Mouse (Mus musculus) adrenal gland, postnatal 25 days (tissue): Measurements from ENCODE around the gene Slc38a10. TPM values are rescaled to one million over a fixed set of nuclear protein-coding genes. Genes with fewer than 3 reads are reported as not detected.
A peak's percentile ranks its signal among the peaks of the same experiment; 100 is the strongest.

Source experiments
- DNase-seq: peaks from one replicate; pipeline ENCODE4 v3.0.0; 2021; ENCODE audit warnings: mixed read lengths
- total RNA-seq: library from RNA; stranded (reverse); gene quantifications from 2 replicates; pipeline ENCODE4 v1.2.3, GENCODE M21; 2021

Gene Slc38a10
- total RNA-seq, 1 experiment from 2014 or later = 163 TPM

DNA sequence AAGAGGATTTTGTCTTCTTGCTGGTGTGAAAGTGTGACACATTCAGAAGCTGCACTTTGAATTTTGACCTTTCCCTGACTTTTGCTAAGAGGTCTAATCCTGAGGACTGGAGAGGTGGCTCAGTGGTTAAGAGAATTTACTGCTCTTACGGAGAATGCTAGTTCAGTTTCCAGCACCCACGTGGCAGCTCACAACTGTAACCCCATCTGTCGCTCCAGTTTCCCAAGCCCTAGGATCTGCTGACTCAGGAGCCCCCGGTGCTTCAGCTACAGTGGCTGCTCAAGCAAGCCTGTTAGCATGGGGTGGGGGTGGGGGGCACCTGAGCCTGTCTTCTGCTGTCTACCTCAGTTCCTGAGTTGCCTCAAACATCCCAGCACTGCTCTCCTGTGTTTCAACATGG lies 28.2 kb upstream of the Slc38a10 start:
- DNase-seq = no peak

DNA sequence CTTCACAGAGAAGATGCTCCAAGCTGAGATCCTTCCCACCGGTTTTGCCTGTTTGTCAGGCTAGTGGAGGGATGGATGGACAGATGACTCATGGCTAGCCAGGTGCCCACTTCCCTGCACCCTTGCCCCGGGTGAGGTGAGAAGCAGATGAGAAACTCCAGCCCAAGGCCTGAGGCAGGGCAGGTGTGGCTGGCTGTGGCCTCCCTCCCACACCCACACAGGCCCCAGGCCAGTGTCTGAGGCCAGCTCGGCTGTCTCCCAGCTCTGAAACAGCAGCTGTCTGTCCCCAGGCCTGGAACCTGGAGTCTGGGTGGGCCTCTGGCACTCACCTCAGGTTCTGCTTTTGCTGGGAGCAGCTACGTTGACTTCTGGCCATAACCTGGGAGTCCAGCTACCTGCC lies 24.8 kb upstream of the Slc38a10 start:
- no peak for DNase-seq

DNA sequence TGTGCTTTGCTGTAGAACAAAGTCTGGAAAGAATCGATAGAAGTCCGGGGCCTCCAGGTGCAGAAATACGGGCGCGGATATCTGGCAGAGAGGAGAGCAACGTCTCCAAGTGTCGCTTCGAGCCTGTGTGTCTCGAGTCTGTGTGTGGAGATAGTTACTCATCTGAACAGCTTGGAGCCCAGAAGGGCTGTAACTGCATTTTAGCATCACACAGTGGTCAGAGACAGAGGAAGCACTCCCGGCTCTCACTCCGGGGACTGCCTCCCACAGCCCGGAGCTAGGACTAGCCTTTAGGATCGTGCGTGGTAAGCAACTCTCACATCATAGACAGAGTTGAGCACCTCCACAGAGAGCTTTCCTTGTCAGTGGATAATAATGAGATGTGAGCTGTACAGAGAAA lies 22.1 kb upstream of the Slc38a10 start:
- no peak for DNase-seq

DNA sequence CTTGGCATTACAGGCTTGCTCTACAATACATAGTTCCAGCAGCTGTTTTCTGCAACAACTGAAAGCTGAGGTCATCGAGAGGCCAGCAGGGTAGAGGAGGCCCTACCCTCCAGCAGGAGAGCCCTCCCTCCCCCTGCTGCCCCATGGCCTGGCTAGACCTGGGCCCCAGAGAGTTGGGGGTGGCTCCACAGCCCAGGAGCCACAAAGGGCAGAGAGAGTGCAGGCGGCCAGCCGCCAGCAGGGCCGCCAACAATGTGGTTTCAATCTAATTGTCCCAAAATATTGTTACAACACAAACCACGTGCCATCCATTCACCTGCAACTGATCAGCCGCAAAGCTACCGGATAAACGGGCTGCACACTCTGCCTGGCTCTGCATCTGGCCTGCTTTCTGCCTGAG lies 20.0 kb upstream of the Slc38a10 start:
- no peak for DNase-seq

DNA sequence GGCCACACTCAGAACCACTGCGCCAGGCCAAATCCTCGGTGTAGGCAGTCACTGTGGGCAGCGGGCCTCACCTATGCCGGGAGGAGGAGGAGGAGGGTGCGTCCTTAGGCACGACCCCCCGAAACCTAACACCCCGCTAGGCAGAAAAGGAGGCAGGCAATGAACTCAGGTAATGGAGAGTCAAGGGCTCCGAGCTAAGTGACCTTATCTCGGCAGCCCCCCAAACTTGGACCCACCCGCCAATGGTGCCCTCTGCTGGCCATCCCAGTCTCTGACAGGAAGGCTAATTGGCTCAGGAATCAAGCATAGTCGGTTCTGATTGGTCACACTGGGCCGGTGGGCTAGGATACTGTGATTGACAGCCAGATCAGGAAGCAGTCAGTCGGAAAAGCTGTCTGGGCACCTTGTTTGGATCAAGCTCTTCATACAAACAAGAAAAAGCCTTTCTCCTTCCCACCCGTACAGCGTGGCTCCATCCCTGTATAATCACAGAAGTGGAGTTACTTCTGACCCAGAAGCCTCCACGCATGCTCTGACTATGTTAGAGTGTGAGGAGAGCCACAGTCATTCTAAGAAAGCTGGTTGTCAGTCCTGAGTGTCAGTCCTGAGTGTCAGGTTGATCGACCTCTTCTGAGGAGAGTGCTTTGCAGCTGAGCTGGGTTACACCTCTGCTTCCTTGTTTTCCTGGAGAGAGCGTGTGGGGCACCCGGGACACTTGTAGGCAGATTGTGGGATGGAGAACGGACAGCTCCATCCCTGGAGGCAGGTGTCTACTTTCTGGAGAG lies 18.3 kb upstream of the Slc38a10 start:
- DNase-seq = peak; percentile 77

DNA sequence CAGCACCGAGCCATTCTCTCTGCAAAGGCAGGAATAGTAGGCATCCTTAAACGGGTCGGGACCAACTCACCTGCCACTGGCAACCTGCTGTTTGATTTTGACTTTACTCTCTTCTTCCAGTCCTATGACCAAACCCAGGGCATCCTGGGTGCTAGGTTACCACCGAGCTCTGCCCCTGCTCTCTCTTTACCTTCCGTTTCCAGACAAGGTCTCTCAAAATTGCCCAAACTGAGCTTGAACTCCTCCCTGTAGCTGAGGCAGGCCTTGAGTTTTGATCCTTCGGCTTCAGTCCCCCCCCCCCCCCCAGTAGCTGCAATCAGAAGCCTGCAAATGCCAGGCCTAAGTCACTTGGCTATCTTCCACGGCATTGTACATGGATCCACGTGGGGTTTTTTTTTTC lies 17.4 kb upstream of the Slc38a10 start:
- DNase-seq = no peak

DNA sequence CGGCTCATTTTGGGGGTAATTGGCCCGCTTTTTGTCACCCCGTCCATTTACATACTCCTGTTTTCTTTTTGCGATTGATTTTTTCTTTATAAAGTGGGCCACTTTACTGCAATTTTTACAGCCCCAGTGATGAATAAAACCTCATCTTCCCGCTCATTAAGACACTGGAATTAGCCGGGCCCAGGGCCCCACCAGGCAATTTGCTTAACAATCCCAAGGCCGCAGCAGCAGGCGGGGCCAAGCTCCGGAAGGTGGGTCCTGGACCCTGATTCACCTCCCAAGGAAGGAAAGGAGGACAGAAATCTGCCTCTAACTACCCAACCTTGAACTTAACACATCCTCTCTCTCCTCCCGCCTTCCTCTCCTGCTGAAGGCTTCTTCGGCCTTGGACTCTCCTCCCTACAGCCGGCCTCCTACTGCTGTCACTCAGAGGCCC lies 16.8 kb upstream of the Slc38a10 start:
- DNase-seq = peak; percentile 51

DNA sequence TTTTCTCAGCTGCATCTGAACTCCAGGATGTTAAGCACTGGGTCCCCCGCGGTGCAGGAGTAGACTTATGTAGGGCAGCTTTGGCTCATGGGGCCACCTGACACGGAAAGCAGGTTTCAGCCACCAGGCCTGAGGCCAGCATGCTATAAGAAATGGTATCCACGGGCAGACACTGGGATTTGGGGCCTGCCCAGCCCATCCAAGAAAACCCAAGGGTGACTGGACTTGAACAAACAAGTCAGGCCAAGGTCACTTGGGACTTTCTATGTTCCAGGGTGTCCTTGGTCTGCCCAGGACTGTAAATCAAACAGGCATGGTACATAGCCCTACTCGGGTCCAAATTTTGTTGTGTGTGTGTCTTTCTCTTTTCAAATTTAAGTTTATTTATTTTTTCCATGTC lies 15.9 kb upstream of the Slc38a10 start:
- DNase-seq = no peak

DNA sequence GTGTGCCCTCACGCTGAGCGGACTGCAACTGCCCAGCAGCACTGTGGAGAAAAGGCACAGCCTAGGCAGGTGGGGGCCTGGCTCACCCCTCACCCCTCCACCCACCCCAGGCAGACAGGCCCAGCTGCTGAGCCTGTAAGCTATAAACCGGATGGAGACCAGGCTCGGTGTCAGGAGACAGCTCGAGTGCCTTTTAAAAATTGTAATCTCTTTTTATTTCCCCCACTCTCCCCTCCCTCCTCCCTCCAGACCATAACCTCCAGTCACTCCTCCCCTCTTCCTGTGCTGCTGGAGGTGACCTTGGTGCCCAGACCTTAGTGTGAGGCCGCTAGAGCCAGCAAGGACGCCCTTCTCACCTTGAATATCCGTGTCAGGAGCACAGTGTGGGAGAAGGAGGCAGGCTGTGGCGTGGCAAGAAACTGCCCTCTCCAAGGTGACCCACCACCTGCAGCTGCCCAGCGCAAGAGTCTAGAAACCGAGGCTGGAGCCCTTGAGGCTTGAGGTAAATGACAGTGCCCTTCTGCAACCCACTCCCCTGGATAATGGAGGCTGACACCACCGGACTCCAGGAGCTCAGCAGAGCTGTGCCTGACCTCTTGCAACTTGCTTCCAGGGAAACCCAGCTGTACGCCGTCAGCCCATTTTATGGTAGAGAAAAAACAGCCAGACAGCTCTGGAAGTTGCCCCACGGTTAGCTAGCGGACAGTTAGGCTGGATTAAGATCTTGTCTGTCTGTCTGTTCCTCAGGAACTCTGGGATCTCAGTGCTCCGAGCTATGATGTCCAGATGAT lies 13.5 kb upstream of the Slc38a10 start:
- no peak for DNase-seq

DNA sequence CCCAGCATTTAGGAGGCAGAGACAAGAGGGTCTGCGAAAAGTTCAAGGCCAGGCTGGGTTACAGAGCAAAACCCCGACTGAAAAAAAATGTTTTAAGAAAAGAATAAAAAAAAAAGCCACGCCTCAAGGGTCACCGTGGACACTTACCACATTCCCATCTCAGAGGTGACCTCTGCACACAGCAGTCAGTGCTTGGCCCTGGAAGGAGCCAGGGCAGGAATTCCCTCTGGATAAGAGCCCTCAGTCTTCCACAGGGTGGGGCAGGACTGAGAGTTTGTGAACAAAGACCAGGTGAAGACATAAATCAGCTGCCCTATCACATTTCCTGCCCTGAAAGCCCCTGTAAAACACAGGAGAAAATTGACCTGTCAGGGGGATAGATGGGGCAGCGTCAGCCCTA lies 12.9 kb upstream of the Slc38a10 start:
- no peak for DNase-seq

DNA sequence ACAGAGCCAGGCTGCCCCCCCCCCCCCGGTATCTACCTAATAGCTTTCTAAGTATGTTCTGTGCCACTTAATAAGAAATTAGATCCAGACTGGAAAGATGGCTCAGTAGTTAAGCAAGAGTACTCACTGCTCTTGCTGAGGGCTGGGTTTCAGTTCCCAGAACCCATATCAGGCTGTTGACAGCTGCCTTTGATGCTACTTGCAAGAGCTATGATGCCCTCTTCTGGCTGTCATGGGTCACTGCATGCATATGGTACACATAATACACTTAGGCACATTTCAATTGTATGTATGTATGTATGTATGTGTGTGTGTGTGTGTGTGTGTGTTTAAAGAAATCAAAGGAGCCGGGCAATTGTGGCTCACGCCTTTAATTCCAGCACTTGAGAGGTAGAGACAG lies 12.1 kb upstream of the Slc38a10 start:
- no peak for DNase-seq

DNA sequence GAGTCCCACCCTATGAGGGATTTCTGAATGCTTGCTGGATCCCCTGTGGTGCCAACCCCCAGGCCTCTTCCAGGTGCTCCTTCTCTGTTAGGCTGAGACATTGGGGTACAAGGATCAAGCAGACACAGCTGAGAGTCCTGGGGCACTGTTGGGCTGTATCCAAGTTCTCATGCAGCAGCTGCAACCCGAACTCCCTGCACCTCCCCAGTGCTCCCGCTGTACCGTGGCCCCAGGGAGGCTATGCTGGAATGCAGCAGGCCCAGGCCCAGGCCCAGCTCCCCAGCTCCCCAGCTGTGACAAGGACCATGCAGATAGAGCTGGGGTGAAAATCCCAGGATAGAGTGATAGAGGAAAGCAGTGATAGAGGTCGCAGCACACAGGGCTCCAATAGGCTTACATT lies 10.1 kb upstream of the Slc38a10 start:
- DNase-seq = no peak

DNA sequence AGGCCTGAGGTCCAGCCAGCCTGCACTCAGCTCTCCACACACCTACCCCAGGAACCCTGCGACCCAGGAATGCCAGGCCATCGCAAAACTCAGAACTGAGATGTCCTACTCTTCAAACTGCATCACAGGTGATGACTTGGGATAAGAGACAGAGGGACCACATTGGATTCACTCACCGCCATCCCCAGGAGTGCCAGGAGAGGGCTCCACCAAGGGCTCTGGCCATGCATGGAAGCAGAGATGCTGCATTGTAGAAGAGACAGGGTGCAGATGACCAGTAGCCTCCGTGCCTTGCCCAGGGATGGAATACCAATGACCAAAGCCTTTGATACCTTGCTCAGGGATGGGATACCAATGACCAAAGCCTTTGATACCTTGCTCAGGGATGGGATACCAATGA lies 9.3 kb upstream of the Slc38a10 start:
- peak; percentile 53 for DNase-seq

DNA sequence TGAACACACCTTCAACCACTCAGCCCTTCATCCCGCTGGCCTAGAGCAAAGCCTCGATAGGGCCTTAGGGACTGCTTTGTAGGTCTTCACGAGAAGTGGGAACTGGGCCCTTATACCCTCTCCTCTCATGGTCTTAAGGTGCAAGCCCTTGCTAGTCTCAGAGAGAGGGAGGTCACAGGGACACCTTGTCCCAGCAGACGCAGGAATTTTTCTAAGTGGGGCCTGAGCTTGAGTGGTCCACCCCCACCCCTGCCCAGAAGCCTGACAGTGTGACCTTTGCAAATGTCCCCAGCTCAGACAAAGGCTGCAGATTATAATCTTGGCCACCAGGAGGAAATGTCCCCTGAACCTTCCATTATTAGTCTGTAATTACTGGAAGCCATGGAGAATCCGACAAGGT lies 8.5 kb upstream of the Slc38a10 start:
- DNase-seq = no peak

DNA sequence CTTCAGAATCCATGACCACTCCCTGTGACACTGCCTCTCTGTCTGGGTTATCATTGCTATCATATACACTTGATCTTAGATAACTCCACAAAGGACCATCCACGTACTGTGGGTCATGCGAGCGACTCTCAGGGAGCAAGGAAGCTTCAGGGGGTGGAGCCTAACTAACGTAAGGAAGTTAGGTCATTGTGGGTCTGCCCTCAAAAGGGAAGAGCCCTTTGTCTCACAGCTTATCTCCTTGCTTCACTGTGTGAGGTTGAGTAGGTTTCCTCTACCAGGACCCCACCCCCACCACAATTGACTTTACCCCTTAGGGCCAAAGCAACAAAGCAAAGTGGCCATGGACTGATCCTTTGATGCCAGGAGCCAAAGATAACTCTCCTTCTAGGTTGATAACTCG lies 7.7 kb upstream of the Slc38a10 start:
- DNase-seq = no peak

DNA sequence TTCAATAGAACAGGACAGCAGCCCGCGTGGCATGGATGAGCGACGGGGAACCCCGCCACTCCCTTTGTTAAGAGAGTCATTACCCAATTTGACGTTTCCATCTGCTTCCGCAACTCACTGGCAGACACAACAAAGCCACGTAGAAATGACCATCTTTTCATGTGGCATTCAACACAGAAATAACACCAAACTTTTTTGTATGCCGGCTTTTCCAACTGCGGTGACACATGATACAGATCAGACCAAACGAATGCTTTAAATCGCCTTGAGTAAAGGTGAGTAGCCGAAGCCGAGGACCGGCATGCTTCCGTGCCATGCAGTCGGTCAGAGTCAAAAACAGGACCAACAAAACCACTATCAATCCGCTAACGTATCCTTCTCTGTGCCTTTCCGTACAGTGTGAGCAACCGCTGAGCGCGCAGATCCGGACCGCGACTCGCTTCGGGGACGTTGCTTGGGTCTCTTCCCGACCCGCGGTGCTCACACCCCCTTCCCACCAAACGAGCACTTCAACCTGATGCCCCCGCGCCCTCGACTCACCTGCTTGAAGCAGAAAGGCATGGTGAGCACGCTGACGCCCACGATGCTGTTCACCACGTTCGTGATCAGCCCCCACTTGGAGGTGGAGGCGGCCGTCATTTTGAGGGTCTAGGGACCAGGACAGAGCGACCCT lies 570 bp downstream of the Slc38a10 start:
- DNase-seq = no peak

DNA sequence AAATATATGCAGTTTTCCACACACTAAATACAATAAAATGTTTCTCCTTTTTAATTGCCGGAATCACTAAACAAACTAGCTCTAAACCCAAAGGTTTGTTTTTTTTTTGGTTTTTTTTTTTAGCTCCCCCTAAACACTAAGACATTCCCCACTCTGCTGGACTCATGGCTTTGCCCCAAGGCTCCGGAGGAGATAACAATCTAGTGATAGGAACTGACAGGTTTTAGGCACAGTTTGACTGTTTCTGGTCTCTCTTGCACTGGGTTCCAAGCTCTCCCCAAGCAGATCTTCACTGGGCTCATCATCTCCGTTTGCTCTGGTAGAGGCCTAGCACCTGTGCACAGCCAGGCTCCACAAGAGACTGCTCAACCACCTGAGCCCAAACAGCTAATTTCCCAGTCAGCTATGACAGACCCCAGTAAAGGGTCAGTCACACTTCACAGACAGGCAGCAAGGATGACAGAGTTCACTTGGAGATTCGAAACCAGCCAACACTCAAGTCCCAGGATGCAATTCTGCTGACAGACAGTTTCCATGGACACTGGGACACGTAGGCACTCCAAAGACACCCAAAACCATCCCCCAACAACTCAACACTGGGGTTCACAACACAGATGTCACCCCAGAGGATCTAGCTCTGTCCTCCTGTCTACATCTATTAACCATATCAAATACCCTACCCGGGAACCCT lies 1.5 kb downstream of the Slc38a10 start:
- no peak for DNase-seq

DNA sequence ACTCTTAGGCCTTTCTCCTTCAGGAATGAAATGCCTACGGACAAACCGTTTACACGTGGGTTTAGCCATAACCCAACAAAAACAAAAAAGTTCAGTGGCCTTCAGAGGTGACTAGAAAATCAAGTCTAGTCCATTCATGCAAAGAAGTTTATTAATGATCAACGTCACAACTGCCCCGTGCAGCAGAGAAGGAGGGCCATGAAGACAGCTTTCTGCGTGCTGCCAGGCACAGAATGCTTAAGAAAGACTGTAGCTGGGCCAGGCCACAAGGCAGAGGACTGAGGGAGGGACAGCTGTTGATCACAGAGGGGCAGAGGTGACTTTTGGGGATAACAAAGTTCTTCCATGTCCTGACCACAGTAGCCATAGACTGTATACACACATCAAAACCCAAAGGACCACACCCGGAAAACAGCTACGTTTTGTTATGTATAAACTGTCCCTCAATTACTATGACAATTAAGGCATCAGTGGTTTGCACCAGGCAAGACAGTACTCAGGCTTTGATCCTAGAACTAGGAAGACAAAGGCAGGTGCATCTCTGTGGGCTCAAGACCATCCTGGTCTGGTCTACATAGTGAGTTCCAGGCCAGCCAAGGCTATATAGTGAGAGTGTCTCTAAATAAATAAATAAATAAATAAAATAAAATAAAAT lies 2.8 kb downstream of the Slc38a10 start:
- DNase-seq = no peak

DNA sequence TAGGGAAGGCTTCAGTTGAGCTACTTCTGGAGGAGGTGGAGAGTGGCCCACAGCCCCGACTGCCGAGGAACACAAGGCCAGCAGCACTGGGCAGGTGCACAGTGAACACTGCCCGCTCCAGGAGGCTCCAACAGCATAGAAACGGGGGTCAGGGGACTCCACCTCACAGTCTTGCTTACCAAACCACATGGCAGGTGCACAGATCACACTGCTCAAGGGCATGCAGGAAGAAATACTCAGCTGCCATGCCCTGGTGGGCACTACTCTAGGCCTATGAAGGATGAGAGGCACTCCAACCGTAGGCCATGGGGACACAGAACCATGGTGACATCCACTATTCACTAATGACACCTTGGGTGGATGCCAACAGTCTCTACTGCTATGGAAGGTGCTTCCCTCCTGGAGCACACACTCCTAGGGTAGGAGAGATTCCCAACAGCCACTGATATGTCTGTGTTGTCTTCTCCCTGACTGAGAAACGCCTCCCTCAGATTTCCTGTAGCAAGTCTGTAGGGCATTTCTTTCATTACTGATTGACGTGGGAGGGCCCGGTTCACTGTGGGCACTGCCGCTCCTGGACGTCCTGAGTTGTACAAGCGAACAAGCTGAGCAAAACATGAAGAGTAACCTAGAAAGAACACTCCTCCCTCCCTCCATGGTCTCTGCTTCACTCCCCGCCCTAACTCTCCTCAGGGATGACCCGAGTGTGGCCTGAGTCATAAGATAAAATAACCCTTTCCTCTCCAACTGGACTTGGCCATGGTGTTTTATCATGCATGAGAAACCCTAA lies 7.2 kb downstream of the Slc38a10 start:
- DNase-seq = no peak

DNA sequence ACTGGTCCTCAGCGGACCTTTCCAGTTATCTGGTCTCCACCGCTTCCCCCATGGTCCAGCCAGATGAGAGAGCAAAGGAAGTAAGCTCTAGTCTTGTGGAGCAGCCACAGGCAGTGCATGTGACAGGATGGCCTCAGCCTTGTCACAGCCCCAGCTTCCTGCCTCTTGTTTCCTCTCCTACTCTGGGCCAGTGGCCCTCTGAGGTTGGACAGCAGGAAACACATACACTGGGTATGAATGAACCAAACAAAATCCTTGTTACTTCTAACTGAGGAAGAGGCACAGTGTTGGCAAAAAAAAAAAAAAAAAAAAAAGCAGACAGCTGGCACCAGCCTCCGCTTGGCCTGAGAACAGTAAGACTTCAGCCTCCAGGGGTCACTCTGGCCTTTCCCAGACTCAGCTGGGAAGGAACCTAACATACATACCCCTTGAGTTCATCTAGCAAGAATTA lies 8.5 kb downstream of the Slc38a10 start:
- peak; percentile 38 for DNase-seq

DNA sequence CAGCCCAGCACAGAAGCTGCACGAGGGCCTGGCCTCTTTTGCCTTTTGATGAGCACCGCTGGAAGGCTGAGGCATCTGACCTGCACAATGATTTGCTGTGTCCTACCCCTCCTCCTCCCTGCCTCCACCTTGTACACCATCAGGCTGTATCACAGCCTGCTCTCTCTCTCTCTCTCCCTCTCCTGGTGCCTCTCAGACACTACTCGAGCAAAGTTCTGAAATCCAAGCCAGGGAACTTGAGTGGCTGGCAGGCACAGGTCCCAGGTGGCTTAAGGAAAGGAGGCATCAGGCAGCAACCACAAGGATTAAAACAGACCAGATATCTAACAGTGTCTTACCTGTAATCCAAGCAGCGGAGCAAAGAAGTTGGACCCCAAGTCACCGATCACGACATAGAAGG lies 10.9 kb downstream of the Slc38a10 start:
- DNase-seq = no peak
